Mouse (Mus musculus) spleen, adult 2 months (tissue): ENCODE data around the gene Chka.

Experiments
- CTCF ChIP-seq: fragments of 200-500 bp; IDR thresholded peaks from 2 replicates; pipeline ENCODE4 v1.5.1; 2011; ENCODE audit warnings: mild to moderate bottlenecking, inconsistent platforms; ENCODE audit not compliant: insufficient read depth, insufficient read length, insufficient replicate concordance; ENCODE audit errors: extremely low read depth
- POLR2A ChIP-seq: fragments of 200-500 bp; IDR thresholded peaks from 2 replicates; pipeline ENCODE4 v1.6.1; 2011; ENCODE audit warnings: low read depth, low read length, inconsistent platforms

DNA sequence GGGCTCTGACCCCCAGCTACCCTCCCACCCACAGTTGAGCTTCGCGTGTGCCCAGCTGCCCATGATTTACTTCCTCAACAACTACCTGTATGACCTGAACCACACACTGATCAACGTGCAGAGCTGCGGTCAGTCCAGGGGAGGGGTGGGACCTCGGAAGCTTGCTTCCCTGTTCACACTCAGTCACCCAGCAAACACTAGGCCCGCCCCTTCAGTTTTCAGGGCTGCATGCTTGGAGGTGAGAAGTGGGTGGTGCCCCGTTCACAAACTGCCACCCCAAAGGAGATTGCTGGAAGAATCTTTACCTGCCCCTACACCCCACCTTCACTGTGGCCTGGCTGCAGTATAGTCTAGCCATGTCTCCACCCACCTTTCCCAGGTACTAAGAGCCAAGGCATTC, 90.7 kb downstream of the Chka start:
- no peak for TF ChIP-seq CTCF
- no peak for TF ChIP-seq POLR2A
